7 mouse cellular contexts compared by ENCODE assay signal in the genomic region with DNA sequence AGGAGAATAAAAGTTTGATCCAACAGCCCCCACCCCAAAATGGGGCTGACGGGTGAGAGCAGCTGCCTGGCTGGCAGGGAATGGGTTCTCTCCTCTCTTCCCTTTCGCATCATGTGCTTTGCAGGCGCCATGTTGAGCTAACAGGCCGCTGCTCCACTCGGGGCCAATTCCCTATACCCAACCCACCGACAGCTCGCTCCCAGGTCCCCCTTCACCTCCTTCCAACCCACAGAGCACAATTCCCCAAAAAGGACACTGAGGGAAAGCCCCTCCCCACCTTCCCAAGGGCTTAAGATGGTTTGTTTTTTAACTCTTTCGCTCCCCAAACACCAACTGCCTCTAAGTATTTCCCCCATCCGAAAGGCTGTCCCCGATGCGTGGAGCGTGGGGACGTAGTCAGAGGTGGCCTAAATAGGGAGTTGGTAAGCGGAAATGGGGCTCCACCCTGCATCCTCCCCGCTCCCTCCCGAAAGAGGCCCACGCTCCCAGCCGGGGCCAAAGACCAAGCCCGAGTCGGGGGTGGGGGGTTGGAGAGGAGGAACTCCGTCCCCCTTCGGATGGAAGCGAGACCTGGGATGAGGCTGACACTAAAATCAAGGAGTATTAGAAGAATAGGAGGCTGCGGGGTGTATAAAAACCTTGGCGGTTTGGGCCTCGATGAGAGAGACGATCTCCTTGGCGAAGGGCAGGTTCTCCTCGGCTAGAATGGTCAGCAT. TPM values are rescaled to one million over a fixed set of nuclear protein-coding genes. Genes with fewer than 3 reads are reported as not detected.
DNase-seq lines count a peak whose midpoint lies in the region; ATAC-seq lines count a peak whose summit lies in the region.

No protein-coding gene starts in this region.

- peak overlapping the region; percentile 98 for H3K9ac ChIP-seq in intestine, embryonic 15.5 days

- H3K4me3 ChIP-seq in intestine, embryonic 15.5 days (replicated peaks): peak overlapping the region; percentile 72

- under 1% methylated on average over 29 of the region's 29 CpGs for WGBS in intestine, embryonic 15.5 days

- H3K36me3 ChIP-seq in intestine, embryonic 15.5 days: no peaks in the 10 kb centered on the region

- H3K9me3 ChIP-seq in intestine, embryonic 15.5 days: no peaks in the 10 kb centered on the region

- peak; percentile 54 to 56 for DNase-seq in adrenal gland, adult 18-20 months (ENCODE audit: low spot score in 2 of 2)
- DNase-seq in embryo, embryonic 10.5 days (ENCODE audit: low spot score): peak; percentile 69
- peak; percentile 33 for DNase-seq in gastrocnemius, postnatal 25 days
- DNase-seq in left cerebral cortex, postnatal 25 days (ENCODE audit: low spot score in 2 of 2): peak; percentile 63 to 67
- peak; percentile 30 for DNase-seq in mesoderm, embryonic 11.5 days (ENCODE audit: low read depth, low spot score)
- peak; percentile 18 to 34 for DNase-seq in right cerebral cortex, postnatal 36 days (ENCODE audit: low spot score in 2 of 2)

- peak; percentile 26 for ATAC-seq in intestine, embryonic 15.5 days

- intact Hi-C loops in left cerebral cortex, postnatal 25 days (cut with DNase I): loop anchor here (1.0 to 2.0 kb wide), 2 partner anchors 72 to 206 kb away; a partner anchor contains a TSS

- peaks cover 3% of the 10 kb centered on the region for H3K4me1 ChIP-seq in intestine, embryonic 15.5 days (replicated peaks)

- no peaks in the 10 kb centered on the region for H3K27me3 ChIP-seq in intestine, embryonic 15.5 days (replicated peaks)

- H3K27ac ChIP-seq in intestine, embryonic 15.5 days: peak overlapping the region; percentile 97

- H3K4me2 ChIP-seq in intestine, embryonic 15.5 days (replicated peaks): peak overlapping the region; percentile 57

RNA-seq across cellular contexts. Expression of a gene that starts 0.8 kb away (rescaled TPM):
- total RNA-seq in adrenal gland, adult 18-20 months (2021): 10 to 100 TPM; 46.2 to 60.4 TPM
- 10 to 100 TPM; 17.9 to 19.9 TPM for total RNA-seq in gastrocnemius, postnatal 25 days (2021)
- 19.3 and 20.1 TPM in 2 replicates for polyA plus RNA-seq in intestine, embryonic 15.5 days (2015; fragmentation: Nextera tagmentation; extraction: Ambion mirVana)
- total RNA-seq in left cerebral cortex, postnatal 25 days (2021): 10 to 100 TPM; 47.4 to 49.8 TPM

RNA-seq across cellular contexts. Expression of a gene that starts 32.0 kb away (rescaled TPM):
- 1 to 10 TPM; 6.5 to 8.3 TPM for total RNA-seq in adrenal gland, adult 18-20 months (2021)
- total RNA-seq in gastrocnemius, postnatal 25 days (2021): under 1 TPM; 0.62 to 0.69 TPM
- polyA plus RNA-seq in intestine, embryonic 15.5 days (2015; fragmentation: Nextera tagmentation; extraction: Ambion mirVana): 3.9 and 4.5 TPM in 2 replicates
- 10 to 100 TPM; 20.7 to 20.9 TPM for total RNA-seq in left cerebral cortex, postnatal 25 days (2021)

Comparison
In these comparisons a context has a peak if more than half of its experiments do, and no peak if none do; other contexts are left out.
1. Peak in every context shown above with its lines: DNase-seq, ATAC-seq, H3K4me3 ChIP-seq and H3K27ac ChIP-seq.
2. RNA of a gene that starts 32.0 kb away (total RNA-seq): 20.7 to 20.9 TPM in left cerebral cortex, postnatal 25 days and 6.5 to 8.3 TPM in adrenal gland, adult 18-20 months; 0.62 to 0.69 TPM in gastrocnemius, postnatal 25 days; every median in the first group is over 4 times any median in the second.